Mouse (Mus musculus): Measurements from ENCODE around the gene E430018J23Rik. TPM values are rescaled to one million over a fixed set of nuclear protein-coding genes. Genes with fewer than 3 reads are reported as not detected.
"Not testable (repeated sequence)": the region's sequence is repeated elsewhere in the genome, so short reads cannot be mapped to it uniquely, and the experiment has no call there.

The E430018J23Rik gene
- total RNA-seq, 4 experiments from 2014 or later = 2.9 to 5.1 (median 3.9) TPM

DNA sequence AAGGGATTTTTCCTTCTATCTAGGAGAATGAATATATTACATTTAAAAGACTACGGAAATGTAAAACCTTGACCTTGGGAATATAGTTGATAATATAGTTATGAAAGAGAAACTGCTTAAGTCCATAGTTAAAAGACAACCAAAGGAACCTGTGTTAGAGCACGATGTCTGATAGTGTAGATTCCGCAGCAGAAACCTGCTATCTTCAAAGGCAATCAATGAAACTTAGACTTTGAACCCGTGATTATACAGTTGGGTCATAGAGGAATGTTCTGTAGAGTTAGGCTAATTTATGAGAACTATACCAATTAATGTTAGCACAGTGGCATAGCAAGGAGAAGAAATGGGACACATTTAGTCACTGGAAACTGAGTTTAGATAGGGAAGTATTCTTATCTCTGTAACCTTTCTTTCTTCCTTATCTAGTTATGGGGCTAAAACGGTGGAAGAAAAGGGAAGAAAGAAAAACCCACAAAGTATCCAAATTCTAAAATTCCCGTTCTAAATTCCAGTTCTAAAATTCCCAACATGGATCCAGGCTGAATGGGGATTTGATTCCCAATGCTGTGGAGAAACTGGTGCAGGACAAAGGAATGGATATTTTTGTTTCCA, 15.0 kb downstream of the E430018J23Rik start:
- DNase-seq (ENCODE audit: low spot score) = no peak

- peak; percentile 97 for DNase-seq (ENCODE audit: low spot score)
Measured at GRCm38 (mm10) chr7:127375271-127376245, 17.9 kb downstream of the E430018J23Rik start, which contains the start of gene Zfp747. Zfp747 (minus strand) TSS chr7:127376050.

- DNase-seq (ENCODE audit: low spot score) = not testable (repeated sequence)
Measured at GRCm38 (mm10) chr7:127371870-127372269, 21.6 kb downstream of the E430018J23Rik start.

DNA sequence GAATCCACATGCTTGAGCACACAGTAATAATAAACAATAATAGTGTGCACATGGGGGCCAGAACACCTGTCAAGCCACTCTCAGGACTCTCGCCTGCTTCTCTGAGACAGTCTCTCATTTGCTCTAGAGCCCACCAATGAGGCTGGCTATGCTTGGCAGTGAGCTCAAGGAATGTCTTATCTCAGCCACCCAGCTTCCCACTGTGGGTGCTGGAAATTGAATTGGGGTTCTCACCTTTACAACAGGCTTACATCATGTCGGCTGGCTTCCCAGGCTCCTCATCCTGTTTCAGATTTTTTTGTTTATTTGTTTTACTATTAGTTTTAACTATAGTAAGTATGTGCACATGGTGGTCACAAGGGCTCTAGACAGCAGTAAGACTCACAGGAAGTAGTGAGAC, 22.2 kb downstream of the E430018J23Rik start:
- DNase-seq (ENCODE audit: low spot score) = no peak

DNA sequence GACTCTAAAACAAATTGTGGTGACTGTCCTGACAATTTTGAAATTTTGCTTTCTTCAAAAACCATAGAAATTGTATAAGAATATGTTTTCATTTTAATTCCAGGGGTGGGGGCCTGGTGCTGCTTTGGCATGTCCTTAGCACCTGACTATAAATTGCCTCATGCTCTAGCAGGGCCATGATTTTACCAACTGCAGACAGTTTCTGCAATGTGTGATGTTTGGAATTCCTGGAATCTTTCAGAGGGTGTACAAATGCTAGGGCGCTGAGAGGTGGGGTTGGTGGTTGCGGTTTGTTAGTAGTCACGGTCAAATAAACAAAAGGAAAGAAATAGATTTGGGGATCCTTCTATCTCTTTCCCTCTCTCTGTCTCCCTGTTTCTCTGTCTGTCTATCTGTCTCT, 27.2 kb downstream of the E430018J23Rik start:
- DNase-seq (ENCODE audit: low spot score) = no peak

DNA sequence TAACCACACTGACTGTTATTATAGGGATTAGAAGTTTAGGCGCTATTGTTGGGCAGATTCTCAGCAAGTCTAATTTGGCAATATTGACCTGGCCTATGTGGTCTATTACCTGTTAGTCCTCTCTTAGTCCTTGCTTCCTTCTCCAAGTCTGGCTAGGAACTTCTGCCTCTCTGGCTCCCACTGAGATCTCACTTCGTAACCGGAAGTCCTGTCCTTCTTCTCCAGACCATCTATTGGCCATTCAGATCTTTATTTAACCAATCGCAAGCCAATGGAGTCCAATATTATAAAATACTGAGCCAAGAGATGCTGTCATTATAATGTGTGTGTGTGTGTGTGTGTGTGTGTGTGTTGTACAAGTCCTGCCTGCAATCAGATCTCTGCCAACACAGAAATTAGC, 29.3 kb downstream of the E430018J23Rik start:
- peak; percentile 46 for DNase-seq (ENCODE audit: low spot score)

DNA sequence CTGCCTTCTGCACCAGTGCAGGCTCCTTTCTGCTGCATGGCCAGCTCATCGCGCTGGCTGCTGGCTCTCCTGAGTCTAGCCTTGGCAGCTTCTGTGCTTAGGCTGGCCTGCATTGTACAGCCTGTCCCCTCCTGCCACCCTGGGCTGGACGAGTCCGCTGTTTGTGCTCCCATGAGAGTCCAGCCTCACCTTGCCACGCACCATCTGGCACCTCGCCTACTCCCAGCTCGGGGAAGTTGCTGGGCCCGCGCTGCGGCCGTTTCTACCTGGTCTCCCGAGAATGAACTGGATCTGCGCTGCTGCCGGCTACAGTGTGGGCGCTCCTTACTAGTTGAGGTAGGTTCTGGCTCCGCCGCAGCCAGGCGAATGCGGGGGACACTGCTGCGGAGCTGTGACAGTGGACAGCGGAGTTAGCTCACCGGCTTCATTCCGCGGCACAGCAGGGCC, 29.9 kb downstream of the E430018J23Rik start:
- no peak for DNase-seq (ENCODE audit: low spot score)

DNA sequence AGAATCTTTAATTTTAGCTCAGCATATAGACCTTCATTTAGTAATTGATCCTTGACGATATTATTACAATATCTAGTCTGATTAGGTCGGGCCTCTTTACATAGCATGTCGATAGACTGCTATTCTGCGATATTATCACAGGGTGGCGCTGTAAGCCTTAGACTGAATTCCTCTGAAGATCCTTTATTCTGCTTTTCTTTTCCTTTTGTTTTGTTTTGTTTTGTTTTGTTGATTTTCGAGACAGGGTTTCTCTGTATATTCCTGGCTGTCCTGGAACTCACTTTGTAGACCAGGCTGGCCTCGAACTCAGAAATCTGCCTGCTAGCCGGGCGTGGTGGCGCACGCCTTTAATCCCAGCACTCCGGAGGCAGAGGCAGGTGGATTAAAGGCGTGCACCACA, 31.0 kb downstream of the E430018J23Rik start:
- DNase-seq (ENCODE audit: low spot score) = not testable (repeated sequence)

- no peak for DNase-seq (ENCODE audit: low spot score)
Measured at GRCm38 (mm10) chr7:127361449-127361848, 32.0 kb downstream of the E430018J23Rik start.

GRCm38 (mm10) chr7:127360265-127360664, 33.2 kb downstream of the E430018J23Rik start:
- DNase-seq (ENCODE audit: low spot score) = no peak

DNA sequence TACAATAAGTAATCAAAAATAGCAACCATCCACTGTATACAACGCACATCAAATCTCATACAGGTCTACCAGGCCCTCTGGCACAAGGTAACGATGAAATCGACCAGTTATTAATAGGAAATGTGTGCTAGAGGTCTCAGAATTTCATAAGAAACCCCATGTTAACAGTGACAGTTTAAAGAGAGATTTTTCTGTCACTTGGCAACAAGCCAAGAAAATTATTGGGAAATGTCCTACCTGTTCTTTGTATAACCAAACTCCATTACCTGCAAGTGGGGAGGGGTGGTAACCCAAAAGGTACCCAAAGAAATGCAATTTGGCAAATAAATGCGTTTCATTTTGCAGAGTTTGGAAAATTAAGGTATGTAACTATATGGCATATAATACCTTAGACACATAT, 35.0 kb downstream of the E430018J23Rik start:
- DNase-seq (ENCODE audit: low spot score) = no peak

DNA sequence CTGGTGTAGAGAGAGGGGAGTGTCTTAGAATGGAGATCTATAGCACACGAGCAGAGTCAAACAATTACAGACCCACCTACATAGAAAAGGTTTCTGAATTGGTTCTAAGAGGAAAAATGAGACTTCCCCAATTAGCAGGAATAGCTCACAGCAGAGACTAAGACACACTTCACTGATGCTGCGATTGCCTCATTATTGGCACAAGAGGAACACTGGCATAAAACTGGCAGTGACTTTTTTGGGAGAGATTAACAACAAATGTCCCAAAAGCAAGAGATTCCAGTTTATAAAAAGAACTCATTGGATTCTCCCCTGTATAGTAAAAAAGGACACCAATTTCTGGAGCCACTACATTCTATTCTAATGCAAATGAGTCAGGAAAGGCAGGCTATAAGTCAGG, 35.6 kb downstream of the E430018J23Rik start:
- no peak for DNase-seq (ENCODE audit: low spot score)

GRCm38 (mm10) chr7:127355796-127356195, 37.6 kb downstream of the E430018J23Rik start:
- no peak for DNase-seq (ENCODE audit: low spot score)

- no peak for DNase-seq (ENCODE audit: low spot score)
Measured at GRCm38 (mm10) chr7:127351230-127352004, 42.0 kb downstream of the E430018J23Rik start.

GRCm38 (mm10) chr7:127346676-127347075, 46.8 kb downstream of the E430018J23Rik start:
- no peak for DNase-seq (ENCODE audit: low spot score)

DNA sequence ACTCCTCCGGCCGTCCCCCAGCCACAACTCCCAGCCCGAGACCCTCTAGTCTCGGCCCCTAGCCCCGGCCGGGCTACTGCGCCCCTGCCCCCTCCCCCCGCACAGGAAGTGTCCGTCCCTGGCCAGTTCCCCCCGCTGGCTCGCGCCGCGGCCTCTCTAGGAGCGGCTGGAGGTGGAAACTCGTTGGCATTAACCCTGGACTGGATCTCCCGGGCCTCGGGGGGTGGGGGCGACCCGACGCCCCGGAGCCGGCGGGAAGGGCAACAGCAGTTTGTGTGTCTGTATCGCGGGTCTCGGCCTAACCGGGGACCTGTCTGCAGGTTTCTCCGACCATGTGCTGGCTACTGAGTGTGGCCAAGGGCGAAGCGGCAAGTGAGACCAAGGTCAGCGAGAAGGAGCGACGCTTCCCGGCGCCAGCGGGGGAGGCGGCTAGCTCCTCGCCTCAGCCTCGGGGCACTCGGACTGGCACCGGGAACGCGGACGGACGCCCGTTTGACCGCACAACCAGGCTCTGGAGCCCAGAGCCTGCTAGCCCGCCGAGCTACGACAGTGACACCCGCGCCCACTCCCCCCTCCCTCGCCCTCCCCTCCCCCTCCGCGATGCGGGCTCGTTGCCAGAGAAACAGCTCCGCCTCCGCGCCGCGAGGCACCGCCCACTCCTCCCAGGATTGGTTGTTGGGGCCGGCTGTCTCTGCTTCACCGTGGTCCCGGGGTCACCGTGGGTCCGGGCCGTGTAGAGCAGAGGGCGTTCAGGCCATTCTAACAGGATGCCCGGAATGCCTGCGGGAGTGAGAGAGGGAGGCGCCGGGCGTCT, 47.7 kb downstream of the E430018J23Rik start, which contains the start of gene Zfp768:
Gene Zfp768, minus strand, starts transcription at position 78 of the 814 bp plus-strand sequence.
- DNase-seq (ENCODE audit: low spot score) = peak; percentile 95

DNA sequence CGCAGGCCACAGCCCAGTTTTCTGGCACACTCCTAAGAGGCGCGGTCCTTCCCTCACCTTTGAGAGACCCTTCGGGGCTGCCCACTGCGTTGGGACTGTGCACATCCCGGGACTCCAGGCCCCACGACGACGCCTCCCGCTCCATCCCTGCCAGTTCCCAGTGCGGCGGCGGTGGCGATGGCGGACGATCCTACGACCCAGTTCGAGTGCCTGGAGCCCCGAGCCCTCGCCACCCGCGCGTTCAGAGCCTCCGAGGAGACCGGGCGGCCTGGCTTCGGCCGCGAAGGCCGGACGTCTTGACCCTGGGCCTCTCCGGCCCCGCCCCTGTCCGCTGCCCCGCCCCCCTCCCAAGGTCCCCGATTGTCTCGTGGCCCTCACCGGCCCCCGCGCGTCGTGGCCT, 48.3 kb downstream of the E430018J23Rik start:
- no peak for DNase-seq (ENCODE audit: low spot score)

DNA sequence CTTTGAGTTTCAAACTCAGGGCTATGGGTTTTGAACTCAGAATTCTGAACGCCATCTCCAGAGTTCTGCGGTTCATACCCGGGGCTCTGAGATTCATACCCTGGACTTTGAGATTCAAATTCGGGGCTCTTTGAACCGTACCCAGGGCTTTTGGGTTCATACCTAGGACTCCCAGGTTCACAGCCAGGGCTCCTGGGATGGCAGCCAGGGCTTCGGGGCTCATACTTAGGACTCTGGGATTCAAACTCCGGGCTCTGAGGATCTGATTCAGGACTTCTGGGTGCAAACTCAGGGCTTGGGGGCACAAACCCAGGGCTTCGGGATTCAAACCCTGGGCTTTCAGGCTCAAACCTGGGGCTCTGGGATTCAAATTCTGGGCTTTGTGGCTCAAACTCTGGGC, 49.1 kb downstream of the E430018J23Rik start:
- DNase-seq (ENCODE audit: low spot score) = no peak

GRCm38 (mm10) chr7:127343351-127344019, 49.9 kb downstream of the E430018J23Rik start:
- DNase-seq (ENCODE audit: low spot score) = no peak

DNA sequence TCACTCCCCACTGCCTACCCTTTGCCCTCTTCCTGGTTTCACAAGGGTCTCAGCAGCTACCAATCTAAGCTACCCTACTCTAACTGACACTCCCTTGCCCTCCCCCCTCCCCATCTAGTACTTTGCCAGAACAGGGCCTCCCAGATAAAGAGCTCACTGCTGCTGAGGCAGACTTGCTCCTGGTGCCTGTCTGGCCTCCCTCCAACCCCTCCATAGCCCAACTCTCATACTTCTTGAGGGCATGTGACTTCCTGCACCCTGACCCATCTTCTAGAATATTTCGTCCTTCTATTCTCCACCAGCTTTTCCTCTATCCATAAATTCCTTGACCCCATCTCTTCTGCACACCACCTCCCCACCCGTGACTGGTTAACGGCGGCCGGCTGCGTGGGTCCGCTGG, 50.5 kb downstream of the E430018J23Rik start:
- no peak for DNase-seq (ENCODE audit: low spot score)

All from heart, adult 8-10 months (tissue).